Mouse (Mus musculus) erythroblast, embryonic 14.5 days (primary cell): ENCODE data around the gene Tgif1.

Source experiments
- GATA1 ChIP-seq: IDR thresholded peaks from 2 replicates; pipeline ENCODE4 v1.6.1; 2012; ENCODE audit warnings: low read length, inconsistent platforms, mixed read lengths
- TAL1 ChIP-seq: IDR thresholded peaks from 3 replicates; pipeline ENCODE4 v1.6.1; 2012; ENCODE audit warnings: low read length, inconsistent platforms, mixed read lengths

DNA sequence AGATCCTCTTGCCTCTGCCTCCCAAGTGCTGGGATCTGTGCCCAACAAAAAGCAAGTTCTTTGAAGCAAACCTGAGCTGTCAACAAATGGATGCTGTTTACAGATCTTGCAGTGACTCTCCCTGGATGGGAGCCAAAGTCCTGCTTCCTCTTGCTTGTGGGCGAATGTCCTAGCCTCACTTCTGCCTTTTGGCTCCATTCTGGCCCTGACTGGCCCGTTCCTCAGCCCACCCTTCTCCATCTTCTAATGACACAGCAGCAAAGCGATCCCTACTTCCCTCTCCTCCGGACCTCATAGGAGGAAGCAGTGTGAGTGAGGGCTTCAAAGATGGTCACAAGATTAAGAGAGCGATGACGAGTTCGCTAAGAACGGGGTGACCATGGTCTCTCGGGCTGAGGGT lies 20.8 kb downstream of the Tgif1 start:
- no peak for TF ChIP-seq GATA1
- no peak for TF ChIP-seq TAL1
